Mouse (Mus musculus): Measurements from ENCODE around the gene Gpd1. TPM values are rescaled to one million over a fixed set of nuclear protein-coding genes. Genes with fewer than 3 reads are reported as not detected.

Gene Gpd1
- total and polyA plus RNA-seq, 3 experiments, result 0.24 to 0.56 (median 0.25) TPM

GRCm38 (mm10) chr15:99712666-99713559 is 4.4 kb upstream of the Gpd1 start:
- peaks cover 52 to 92% of the 10 kb centered on the region in 2 experiments for H3K36me3 ChIP-seq (replicated peaks in 1 of 2; ENCODE audit: control insufficient read depth in 1 of 2, insufficient read depth in 1 of 2, low read length in 1 of 2)
- DNase-seq (ENCODE audit: extremely low read depth), result no peak
- H3K4me3 ChIP-seq (replicated peaks in 1 of 3; ENCODE audit: low read depth in 2 of 3, low read length in 2 of 3, poor library complexity in 1 of 3), result no peak overlapping the region
- H3K4me1 ChIP-seq (ENCODE audit: control insufficient read depth in 1 of 2, insufficient read depth in 2 of 2), result peaks cover 0 to 13% of the 10 kb centered on the region in 2 experiments; a peak in 2 of 4 replicates
- no peaks in the 10 kb centered on the region for H3K79me2 ChIP-seq (replicated peaks; ENCODE audit: control insufficient read depth, extremely low read depth, insufficient read depth, poor library complexity, severe bottlenecking)
- TF ChIP-seq CTCF (conservative IDR thresholded peaks at IDR 0.05 in 1 of 2, IDR thresholded peaks at IDR 0.05 in 1 of 2; ENCODE audit: low read depth in 2 of 2, low read length in 2 of 2) (no peak), E2F4 (IDR thresholded peaks at IDR 0.05; ENCODE audit: insufficient replicate concordance, low read depth, low read length) (no peak), MEF2A (IDR thresholded peaks at IDR 0.05; ENCODE audit: borderline replicate concordance, low read depth, low read length) (no peak), IRF4 (IDR thresholded peaks at IDR 0.05; ENCODE audit: low read depth, low read length) (no peak), NELFE (IDR thresholded peaks at IDR 0.05; ENCODE audit: low read depth, low read length) (no peak), ZMIZ1 (IDR thresholded peaks at IDR 0.05; ENCODE audit: low read depth, low read length) (no peak)
- no peaks in the 10 kb centered on the region for H3K27me3 ChIP-seq (replicated peaks)
- dilution Hi-C loops (cut with MboI; ENCODE audit: extremely low pct_ligation_motif_present, extremely low pct_unique_long_range_greater_than_20kb, low sequenced_read_pairs) (no loop called here), in situ Hi-C loops (cut with MboI; ENCODE audit: low pct_ligation_motif_present, low pct_unique_long_range_greater_than_20kb, low sequenced_read_pairs) (no loop called here)
- no peak overlapping the region for H3K9ac ChIP-seq (ENCODE audit: insufficient read depth, low read depth)
- no peak overlapping the region for H3K4me2 ChIP-seq (ENCODE audit: insufficient read depth, low read depth, poor library complexity, severe bottlenecking)
- H3K27ac ChIP-seq (ENCODE audit: insufficient read depth, low read depth), result no peak overlapping the region
- H3K9me3 ChIP-seq (replicated peaks; ENCODE audit: low read length), result no peaks in the 10 kb centered on the region

GRCm38 (mm10) chr15:99713569-99713968 is 3.7 kb upstream of the Gpd1 start:
- H3K36me3 ChIP-seq (replicated peaks in 1 of 2; ENCODE audit: control insufficient read depth in 1 of 2, insufficient read depth in 1 of 2, low read length in 1 of 2), result peaks cover 47 to 94% of the 10 kb centered on the region in 2 experiments
- DNase-seq (ENCODE audit: extremely low read depth), result no peak
- no peak overlapping the region for H3K9ac ChIP-seq (ENCODE audit: insufficient read depth, low read depth)
- no peak overlapping the region for H3K27ac ChIP-seq (ENCODE audit: insufficient read depth, low read depth)
- H3K9me3 ChIP-seq (replicated peaks; ENCODE audit: low read length), result no peaks in the 10 kb centered on the region
- no peak overlapping the region for H3K4me3 ChIP-seq (replicated peaks in 1 of 3; ENCODE audit: low read depth in 2 of 3, low read length in 2 of 3, poor library complexity in 1 of 3)
- no peak overlapping the region for H3K4me2 ChIP-seq (ENCODE audit: insufficient read depth, low read depth, poor library complexity, severe bottlenecking)
- in situ Hi-C loops (cut with MboI; ENCODE audit: low pct_ligation_motif_present, low pct_unique_long_range_greater_than_20kb, low sequenced_read_pairs), result no loop called here
- TF ChIP-seq SIN3A (IDR thresholded peaks at IDR 0.05; ENCODE audit: low read length) (no peak), MXI1 (IDR thresholded peaks at IDR 0.05; ENCODE audit: low read depth, low read length) (no peak), EP300 (IDR thresholded peaks at IDR 0.05; ENCODE audit: low read length) (no peak), USF2 (conservative IDR thresholded peaks at IDR 0.05; ENCODE audit: low read depth, low read length) (no peak), ELF1 (IDR thresholded peaks at IDR 0.05; ENCODE audit: low read depth, low read length) (no peak), RAD21 (IDR thresholded peaks at IDR 0.05; ENCODE audit: low read depth, low read length) (no peak), IRF4 (IDR thresholded peaks at IDR 0.05; ENCODE audit: low read depth, low read length) (no peak), HCFC1 (IDR thresholded peaks at IDR 0.05; ENCODE audit: low read depth, low read length) (no peak), CHD2 (IDR thresholded peaks at IDR 0.05; ENCODE audit: low read length) (no peak), MEF2A (IDR thresholded peaks at IDR 0.05; ENCODE audit: borderline replicate concordance, low read depth, low read length) (no peak), BHLHE40 (IDR thresholded peaks at IDR 0.05; ENCODE audit: low read depth, low read length) (no peak), MYC (IDR thresholded peaks at IDR 0.05; ENCODE audit: low read depth, low read length) (no peak), E2F4 (IDR thresholded peaks at IDR 0.05; ENCODE audit: insufficient replicate concordance, low read depth, low read length) (no peak), NRF1 (IDR thresholded peaks at IDR 0.05; ENCODE audit: low read depth, low read length) (no peak)
- dilution Hi-C loops (cut with MboI; ENCODE audit: extremely low pct_ligation_motif_present, extremely low pct_unique_long_range_greater_than_20kb, low sequenced_read_pairs), result no loop called here
- H3K27me3 ChIP-seq (replicated peaks), result no peaks in the 10 kb centered on the region
- no peaks in the 10 kb centered on the region for H3K79me2 ChIP-seq (replicated peaks; ENCODE audit: control insufficient read depth, extremely low read depth, insufficient read depth, poor library complexity, severe bottlenecking)
- H3K4me1 ChIP-seq (ENCODE audit: control insufficient read depth in 1 of 2, insufficient read depth in 2 of 2), result peaks cover 0 to 13% of the 10 kb centered on the region in 2 experiments; a peak in 2 of 4 replicates
